Mouse (Mus musculus): ENCODE measurements at regions not wholly inside any gene's neighbourhood (a gene's known extent, or its start where the extent isn't known, plus 50 kb on each side); places are given as distances from the start of the nearest gene placed in this dataset.

GRCm38 (mm10) chr1:90406663-90407062 lies 196.1 kb upstream of the Cops8 start:
- no peak for TF ChIP-seq CTCF (IDR thresholded peaks at IDR 0.05; ENCODE audit: control insufficient read depth, insufficient read depth, insufficient read length)
- no peak for TF ChIP-seq MYOG (IDR thresholded peaks at IDR 0.05; ENCODE audit: control insufficient read depth, extremely low read depth, insufficient read length)
- TF ChIP-seq MAX (IDR thresholded peaks at IDR 0.05): no peak
- no peak for TF ChIP-seq CEBPB (IDR thresholded peaks at IDR 0.05; ENCODE audit: low read depth)
- no peak for TF ChIP-seq MYOD1 (IDR thresholded peaks at IDR 0.05; ENCODE audit: control insufficient read depth, insufficient read length, low read depth)
